In genomic region chr14:27589616-27590015, GRCm38 (mm10) we compare ENCODE assay signal across 8 mouse cellular contexts. TPM values are rescaled to one million over a fixed set of nuclear protein-coding genes. Genes with fewer than 3 reads are reported as not detected.
DNase-seq lines count a peak whose midpoint lies in the region; ATAC-seq and TF ChIP-seq lines count a peak whose summit lies in the region.
"Not testable (repeated sequence)": the region's sequence is repeated elsewhere in the genome, so short reads cannot be mapped to it uniquely, and the experiment has no call there.

No protein-coding gene starts in this region.

- not testable (repeated sequence) for H3K4me2 ChIP-seq in limb, embryonic 11.5 days (ENCODE audit: low read depth, severe bottlenecking)

- TF ChIP-seq POLR2A in testis, adult 2 months (IDR thresholded peaks at IDR 0.05; ENCODE audit: control insufficient read depth, low read depth, low read length): not testable (repeated sequence)

- not testable (repeated sequence) for H3K36me3 ChIP-seq in limb, embryonic 11.5 days (ENCODE audit: control insufficient read depth, insufficient read depth, low read length); testis, adult 2 months (ENCODE audit: control insufficient read depth, insufficient read depth, low read length)

- peak; percentile 32; the same call in 1 of the 2 replicates for TF ChIP-seq CTCF in gastrocnemius, adult 2 months (IDR thresholded peaks at IDR 0.05)
- peak; percentile 33; the same call in 1 of the 2 replicates for TF ChIP-seq CTCF in testis, adult 2 months (IDR thresholded peaks at IDR 0.05; ENCODE audit: control insufficient read depth, insufficient read depth, insufficient replicate concordance, low read depth, low read length)

- H3K4me3 ChIP-seq in gastrocnemius, adult 2 months; limb, embryonic 11.5 days (ENCODE audit: low read depth, low read length); testis, adult 2 months (ENCODE audit: control insufficient read depth, low read depth, low read length): not testable (repeated sequence)

- H3K4me1 ChIP-seq in limb, embryonic 11.5 days (ENCODE audit: control insufficient read depth, insufficient read depth, low read length); testis, adult 2 months (ENCODE audit: control insufficient read depth, insufficient read depth, low read length): not testable (repeated sequence)

- peak; percentile 48 for DNase-seq in ES-CJ7 (ENCODE audit: low read depth, low spot score)
- DNase-seq in adrenal gland, postnatal 25 days: peak; percentile 58
- DNase-seq in cerebellum, postnatal 25 days: peak; percentile 23 to 64
- DNase-seq in gastrocnemius, adult 2 months: not testable (repeated sequence)
- peak; percentile 53 for DNase-seq in kidney, postnatal 10 days
- peak; percentile 27 for DNase-seq in limb, embryonic 11.5 days (ENCODE audit: low spot score)
- peak; percentile 15 for DNase-seq in neural tube, embryonic 10.5 days (ENCODE audit: extremely low spot score, low spot score)

- H3K27ac ChIP-seq in gastrocnemius, adult 2 months; limb, embryonic 11.5 days (replicated peaks; ENCODE audit: low read depth, low read length); testis, adult 2 months (ENCODE audit: control insufficient read depth, insufficient read depth, low read depth, low read length): not testable (repeated sequence)

- intact Hi-C loops in gastrocnemius, adult 2 months (cut with DNase I): not testable (repeated sequence)

- H3K27me3 ChIP-seq in limb, embryonic 11.5 days (ENCODE audit: control insufficient read depth, insufficient read depth, low read length); testis, adult 2 months (ENCODE audit: control insufficient read depth, insufficient read depth, low read length): not testable (repeated sequence)

- H3K9ac ChIP-seq in limb, embryonic 11.5 days (ENCODE audit: low read length): not testable (repeated sequence)

- ATAC-seq in limb, embryonic 11.5 days (ENCODE audit: insufficient number of reproducible peaks, low FRiP score, low TSS enrichment, low read depth): not testable (repeated sequence)

- not testable (repeated sequence) for H3K9me3 ChIP-seq in limb, embryonic 11.5 days (ENCODE audit: control insufficient read depth, low read length)

RNA-seq across cellular contexts. Expression of gene Erc2, which starts 32.6 kb away (rescaled TPM):
- 7.4 and 15.2 TPM in 2 replicates for total RNA-seq in adrenal gland, postnatal 25 days (2021)
- under 1 TPM; 0.36 to 0.41 TPM for total RNA-seq in gastrocnemius, adult 2 months (2021)
- polyA plus RNA-seq in limb, embryonic 11.5 days (2014; fragmentation: Nextera tagmentation; extraction: Ambion mirVana): 4.7 and 5.7 TPM in 2 replicates
- polyA plus RNA-seq in testis, adult 2 months (2012; rRNA removed): 2.4 and 3.1 TPM in 2 replicates
